Mouse (Mus musculus): ENCODE data around the gene Fbxw5. TPM values are rescaled to one million over a fixed set of nuclear protein-coding genes. Genes with fewer than 3 reads are reported as not detected.
"Not testable (repeated sequence)": the region's sequence is repeated elsewhere in the genome, so short reads cannot be mapped to it uniquely, and the experiment has no call there.

The Fbxw5 gene
- polyA plus RNA-seq, 1 experiment from 2014 or later, result 119 TPM

- Histone ChIP-seq H3K4me1 (replicated peaks) (peaks cover 24% of the 10 kb centered on the region), H3K9ac (0 out of 2 replicates have a peak overlapping the region, but pooled peaks have one; percentile 9), H3K9me3 (no peaks in the 10 kb centered on the region), H3K4me3 (no peak overlapping the region), H3K27ac (no peak overlapping the region), H3K27me3 (no peaks in the 10 kb centered on the region), H3K4me2 (no peak overlapping the region), H3K36me3 (peaks cover 12% of the 10 kb centered on the region)
- WGBS, result 86% methylated on average over 10 of the region's 10 CpGs
- ATAC-seq (ENCODE audit: low FRiP score), result no peak
Measured at GRCm38 (mm10) chr2:25541644-25542367, 41.3 kb downstream of the Fbxw5 start.

- Histone ChIP-seq H3K9ac (peak overlapping the region; percentile 80), H3K4me1 (replicated peaks) (peaks cover 27% of the 10 kb centered on the region), H3K27me3 (no peaks in the 10 kb centered on the region), H3K36me3 (no peaks in the 10 kb centered on the region), H3K4me2 (peak overlapping the region; percentile 80), H3K9me3 (no peaks in the 10 kb centered on the region), H3K27ac (peak overlapping the region; percentile 52; the same call in 1 of the 2 replicates), H3K4me3 (peak overlapping the region; percentile 63)
- peak; percentile 57 for ATAC-seq (ENCODE audit: low FRiP score)
- 9% methylated on average over 42 of the region's 43 CpGs for WGBS
Measured at GRCm38 (mm10) chr2:25545996-25546810, 45.7 kb downstream of the Fbxw5 start.

GRCm38 (mm10) chr2:25546811-25547491 is 46.4 kb downstream of the Fbxw5 start, which contains the start of gene Traf2:
Gene Traf2 (minus strand): TSS chr2:25546940.
- peak within 1 kb of the TSS; percentile 80 for H3K9ac ChIP-seq
- no peaks in the 10 kb centered on the region for H3K9me3 ChIP-seq
- peak within 1 kb of the TSS; percentile 52; the same call in 1 of the 2 replicates for H3K27ac ChIP-seq
- peak within 1 kb of the TSS; percentile 80 for H3K4me2 ChIP-seq
- ATAC-seq (ENCODE audit: low FRiP score), result peak; percentile 99
- peaks cover 23% of the 10 kb centered on the region for H3K4me1 ChIP-seq (replicated peaks)
- WGBS, result 3% methylated on average over 48 of the region's 48 CpGs
- H3K36me3 ChIP-seq, result no peaks in the 10 kb centered on the region
- H3K27me3 ChIP-seq, result no peaks in the 10 kb centered on the region
- peak within 1 kb of the TSS; percentile 63 for H3K4me3 ChIP-seq

GRCm38 (mm10) chr2:25549021-25549991 is 48.8 kb downstream of the Fbxw5 start:
- Histone ChIP-seq H3K4me3 (no peak overlapping the region), H3K4me1 (replicated peaks) (peaks cover 21% of the 10 kb centered on the region), H3K4me2 (no peak overlapping the region), H3K27ac (no peak overlapping the region), H3K36me3 (no peaks in the 10 kb centered on the region), H3K9ac (no peak overlapping the region), H3K9me3 (no peaks in the 10 kb centered on the region), H3K27me3 (no peaks in the 10 kb centered on the region)
- no peak for ATAC-seq (ENCODE audit: low FRiP score)
- 76% methylated on average over 9 of the region's 9 CpGs for WGBS

- ATAC-seq (ENCODE audit: low FRiP score), result no peak
- H3K9me3 ChIP-seq, result no peaks in the 10 kb centered on the region
- no peaks in the 10 kb centered on the region for H3K27me3 ChIP-seq
- 42% methylated on average over 5 of the region's 5 CpGs for WGBS
- no peak overlapping the region for H3K9ac ChIP-seq
- no peak overlapping the region for H3K27ac ChIP-seq
- no peak overlapping the region for H3K4me3 ChIP-seq
- no peaks in the 10 kb centered on the region for H3K36me3 ChIP-seq
- no peak overlapping the region for H3K4me2 ChIP-seq
- peaks cover 5% of the 10 kb centered on the region for H3K4me1 ChIP-seq (replicated peaks)
Measured at GRCm38 (mm10) chr2:25551186-25551585, 50.6 kb downstream of the Fbxw5 start.

- H3K27me3 ChIP-seq; H3K9me3 ChIP-seq; H3K4me2 ChIP-seq; H3K9ac ChIP-seq; H3K4me3 ChIP-seq; ATAC-seq (ENCODE audit: low FRiP score); H3K27ac ChIP-seq; H3K36me3 ChIP-seq: not testable (repeated sequence)
- WGBS, result 92% methylated on average over 4 of the region's 4 CpGs
- H3K4me1 ChIP-seq (replicated peaks), result peaks cover 14% of the 10 kb centered on the region
Measured at GRCm38 (mm10) chr2:25553171-25553786, 52.7 kb downstream of the Fbxw5 start.

Other genes with a start within 250 kb of the Fbxw5 start
- 18.6 and 20.9 TPM in 2 replicates for gene Tmem203, start 245.3 kb upstream of the Fbxw5 start, polyA plus RNA-seq (2015; fragmentation: Nextera tagmentation; extraction: Ambion mirVana)
- 16.2 and 17.6 TPM in 2 replicates for gene Tprn, start 238.1 kb upstream of the Fbxw5 start, polyA plus RNA-seq (2015; fragmentation: Nextera tagmentation; extraction: Ambion mirVana)
- gene Ssna1, start 228.3 kb upstream of the Fbxw5 start, polyA plus RNA-seq (2015; fragmentation: Nextera tagmentation; extraction: Ambion mirVana), result 189 and 199 TPM in 2 replicates
- 143 TPM in 2 replicates for gene Anapc2, start 228.3 kb upstream of the Fbxw5 start, polyA plus RNA-seq (2015; fragmentation: Nextera tagmentation; extraction: Ambion mirVana)
- gene Tmem210, start 212.6 kb upstream of the Fbxw5 start, polyA plus RNA-seq (2015; fragmentation: Nextera tagmentation; extraction: Ambion mirVana), result not detected in 2 replicates
- gene Lrrc26, start 210.8 kb upstream of the Fbxw5 start, polyA plus RNA-seq (2015; fragmentation: Nextera tagmentation; extraction: Ambion mirVana), result 0.22 TPM in 1 of 2 replicates, not detected in the other
- gene Grin1, start 181.6 kb upstream of the Fbxw5 start, polyA plus RNA-seq (2015; fragmentation: Nextera tagmentation; extraction: Ambion mirVana), result 22.5 and 24.5 TPM in 2 replicates
- gene Man1b1, start 168.4 kb upstream of the Fbxw5 start, polyA plus RNA-seq (2015; fragmentation: Nextera tagmentation; extraction: Ambion mirVana), result 50.0 and 59.8 TPM in 2 replicates
- gene Dpp7, start 144.4 kb upstream of the Fbxw5 start, polyA plus RNA-seq (2015; fragmentation: Nextera tagmentation; extraction: Ambion mirVana), result 22.8 and 23.0 TPM in 2 replicates
- gene Uap1l1, start 135.1 kb upstream of the Fbxw5 start, polyA plus RNA-seq (2015; fragmentation: Nextera tagmentation; extraction: Ambion mirVana), result 5.2 and 6.2 TPM in 2 replicates
- gene Sapcd2, start 128.4 kb upstream of the Fbxw5 start, polyA plus RNA-seq (2015; fragmentation: Nextera tagmentation; extraction: Ambion mirVana), result 9.6 and 16.5 TPM in 2 replicates
- 2.6 and 3.6 TPM in 2 replicates for gene Entpd2, start 104.9 kb upstream of the Fbxw5 start, polyA plus RNA-seq (2015; fragmentation: Nextera tagmentation; extraction: Ambion mirVana)
- 411 and 423 TPM in 2 replicates for gene Npdc1, start 101.4 kb upstream of the Fbxw5 start, polyA plus RNA-seq (2015; fragmentation: Nextera tagmentation; extraction: Ambion mirVana)
- gene Fut7, start 77.5 kb upstream of the Fbxw5 start, polyA plus RNA-seq (2015; fragmentation: Nextera tagmentation; extraction: Ambion mirVana), result 0.19 TPM in 1 of 2 replicates, not detected in the other
- gene Abca2, start 72.0 kb upstream of the Fbxw5 start, polyA plus RNA-seq (2015; fragmentation: Nextera tagmentation; extraction: Ambion mirVana), result 10.0 and 11.6 TPM in 2 replicates
- gene Clic3, start 43.9 kb upstream of the Fbxw5 start, polyA plus RNA-seq (2015; fragmentation: Nextera tagmentation; extraction: Ambion mirVana), result 3.4 and 3.7 TPM in 2 replicates
- 91.6 and 98.8 TPM in 2 replicates for gene Paxx, start 39.7 kb upstream of the Fbxw5 start, polyA plus RNA-seq (2015; fragmentation: Nextera tagmentation; extraction: Ambion mirVana)
- gene Ptgds, start 30.7 kb upstream of the Fbxw5 start, polyA plus RNA-seq (2015; fragmentation: Nextera tagmentation; extraction: Ambion mirVana), result 50.3 and 50.5 TPM in 2 replicates
- not detected in 2 replicates for gene Lcn12, start 6.8 kb upstream of the Fbxw5 start, polyA plus RNA-seq (2015; fragmentation: Nextera tagmentation; extraction: Ambion mirVana)
- gene C8g, start 969 bp downstream of the Fbxw5 start, polyA plus RNA-seq (2015; fragmentation: Nextera tagmentation; extraction: Ambion mirVana), result 5.4 and 5.5 TPM in 2 replicates
- 21.1 and 21.2 TPM in 2 replicates for gene Traf2, start 46.2 kb downstream of the Fbxw5 start, polyA plus RNA-seq (2015; fragmentation: Nextera tagmentation; extraction: Ambion mirVana)
- gene Edf1, start 57.1 kb downstream of the Fbxw5 start, polyA plus RNA-seq (2015; fragmentation: Nextera tagmentation; extraction: Ambion mirVana), result 409 and 436 TPM in 2 replicates
- 2.3 and 2.6 TPM in 2 replicates for gene Mamdc4, start 74.1 kb downstream of the Fbxw5 start, polyA plus RNA-seq (2015; fragmentation: Nextera tagmentation; extraction: Ambion mirVana)
- gene Phpt1, start 74.5 kb downstream of the Fbxw5 start, polyA plus RNA-seq (2015; fragmentation: Nextera tagmentation; extraction: Ambion mirVana), result 179 and 182 TPM in 2 replicates
- gene Ajm1, start 81.0 kb downstream of the Fbxw5 start, polyA plus RNA-seq (2015; fragmentation: Nextera tagmentation; extraction: Ambion mirVana), result 8.1 and 8.2 TPM in 2 replicates
- gene Rabl6, start 107.8 kb downstream of the Fbxw5 start, polyA plus RNA-seq (2015; fragmentation: Nextera tagmentation; extraction: Ambion mirVana), result 67.9 and 75.5 TPM in 2 replicates
- gene Ccdc183, start 116.9 kb downstream of the Fbxw5 start, polyA plus RNA-seq (2015; fragmentation: Nextera tagmentation; extraction: Ambion mirVana), result 0.21 and 0.25 TPM in 2 replicates
- 35.0 and 42.2 TPM in 2 replicates for gene Tmem141, start 121.3 kb downstream of the Fbxw5 start, polyA plus RNA-seq (2015; fragmentation: Nextera tagmentation; extraction: Ambion mirVana)
- gene Fcna, start 127.3 kb downstream of the Fbxw5 start, polyA plus RNA-seq (2015; fragmentation: Nextera tagmentation; extraction: Ambion mirVana), result 2.5 and 3.3 TPM in 2 replicates
- gene Lcn8, start 152.4 kb downstream of the Fbxw5 start, polyA plus RNA-seq (2015; fragmentation: Nextera tagmentation; extraction: Ambion mirVana), result not detected in 2 replicates
- gene Lcn5, start 157.2 kb downstream of the Fbxw5 start, polyA plus RNA-seq (2015; fragmentation: Nextera tagmentation; extraction: Ambion mirVana), result not detected in 2 replicates
- not detected in 2 replicates for gene Lcn6, start 176.0 kb downstream of the Fbxw5 start, polyA plus RNA-seq (2015; fragmentation: Nextera tagmentation; extraction: Ambion mirVana)
- gene Lcn10, start 182.0 kb downstream of the Fbxw5 start, polyA plus RNA-seq (2015; fragmentation: Nextera tagmentation; extraction: Ambion mirVana), result not detected in 2 replicates
- gene Obp2a, start 199.3 kb downstream of the Fbxw5 start, polyA plus RNA-seq (2015; fragmentation: Nextera tagmentation; extraction: Ambion mirVana), result not detected in 2 replicates
- gene Bmyc, start 206.0 kb downstream of the Fbxw5 start, polyA plus RNA-seq (2015; fragmentation: Nextera tagmentation; extraction: Ambion mirVana), result 126 and 129 TPM in 2 replicates
- not detected in 2 replicates for gene Obp2b, start 236.3 kb downstream of the Fbxw5 start, polyA plus RNA-seq (2015; fragmentation: Nextera tagmentation; extraction: Ambion mirVana)

Data from hindbrain, embryonic 13.5 days (tissue).